Mouse (Mus musculus): Measurements from ENCODE around the gene Ank2. TPM values are rescaled to one million over a fixed set of nuclear protein-coding genes. Genes with fewer than 3 reads are reported as not detected.

Ank2 gene
- total and polyA plus RNA-seq, 3 experiments, result 96.1 to 290 (median 269) TPM

- H3K27me3 ChIP-seq (ENCODE audit: control insufficient read depth, insufficient read depth, low read length), result no peaks in the 10 kb centered on the region
Observed at GRCm38 (mm10) chr3:127320311-127320710, 178.8 kb downstream of the Ank2 start.

GRCm38 (mm10) chr3:127317641-127318040, 181.5 kb downstream of the Ank2 start:
- intact Hi-C loops (cut with DNase I), result loop anchor here (10.0 kb wide), 1 partner anchor 133 kb away; no protein-coding TSS in a partner anchor
- H3K27ac ChIP-seq, result no peak overlapping the region
- H3K36me3 ChIP-seq (ENCODE audit: control insufficient read depth, insufficient read depth, low read length), result no peaks in the 10 kb centered on the region
- no peaks in the 10 kb centered on the region for H3K27me3 ChIP-seq (ENCODE audit: control insufficient read depth, insufficient read depth, low read length)
- WGBS, result 89% methylated on average over 6 of the region's 6 CpGs
- H3K4me1 ChIP-seq (ENCODE audit: control insufficient read depth, insufficient read depth, low read length), result no peaks in the 10 kb centered on the region
- TF ChIP-seq CTCF (IDR thresholded peaks at IDR 0.05), result no peak
- no peak for TF ChIP-seq POLR2A (IDR thresholded peaks at IDR 0.05; ENCODE audit: insufficient read depth, low read depth, low read length)
- no peak for TF ChIP-seq EP300 (IDR thresholded peaks at IDR 0.05; ENCODE audit: insufficient read depth, low read depth, low read length)
- no peak for DNase-seq
- no peak overlapping the region for H3K9ac ChIP-seq (ENCODE audit: low read depth, low read length)
- no peaks in the 10 kb centered on the region for H3K79me2 ChIP-seq (replicated peaks; ENCODE audit: control insufficient read depth, insufficient read depth, low read length)
- no peak overlapping the region for H3K4me3 ChIP-seq

More at GRCm38 (mm10) chr3:127320311-127320710, 178.8 kb downstream of the Ank2 start:
- Histone ChIP-seq H3K27ac (no peak overlapping the region), H3K9ac (ENCODE audit: low read depth, low read length) (no peak overlapping the region), H3K36me3 (ENCODE audit: control insufficient read depth, insufficient read depth, low read length) (no peaks in the 10 kb centered on the region), H3K4me3 (no peak overlapping the region), H3K79me2 (replicated peaks; ENCODE audit: control insufficient read depth, insufficient read depth, low read length) (no peaks in the 10 kb centered on the region), H3K4me1 (ENCODE audit: control insufficient read depth, insufficient read depth, low read length) (no peaks in the 10 kb centered on the region; the same call in 1 of the 2 replicates)
- DNase-seq, result no peak
- intact Hi-C loops (cut with DNase I), result loop anchor here (5.0 kb wide), 1 partner anchor 232 kb away; the partner anchor contains the start of genes Larp7 and Zgrf1
- 75% methylated on average over 8 of the region's 8 CpGs for WGBS
- TF ChIP-seq CTCF (IDR thresholded peaks at IDR 0.05) (no peak), POLR2A (IDR thresholded peaks at IDR 0.05; ENCODE audit: insufficient read depth, low read depth, low read length) (no peak), EP300 (IDR thresholded peaks at IDR 0.05; ENCODE audit: insufficient read depth, low read depth, low read length) (no peak)

GRCm38 (mm10) chr3:127316717-127317116, 182.4 kb downstream of the Ank2 start:
- no peak overlapping the region for H3K9ac ChIP-seq (ENCODE audit: low read depth, low read length)
- no peaks in the 10 kb centered on the region for H3K79me2 ChIP-seq (replicated peaks; ENCODE audit: control insufficient read depth, insufficient read depth, low read length)
- 95% methylated on average over 2 of the region's 2 CpGs for WGBS
- no peak for DNase-seq
- intact Hi-C loops (cut with DNase I), result loop anchor here (10.0 kb wide), 1 partner anchor 132 kb away; no protein-coding TSS in a partner anchor
- no peak overlapping the region for H3K4me3 ChIP-seq
- H3K27me3 ChIP-seq (ENCODE audit: control insufficient read depth, insufficient read depth, low read length), result no peaks in the 10 kb centered on the region
- H3K36me3 ChIP-seq (ENCODE audit: control insufficient read depth, insufficient read depth, low read length), result no peaks in the 10 kb centered on the region
- no peak overlapping the region for H3K27ac ChIP-seq
- TF ChIP-seq CTCF (IDR thresholded peaks at IDR 0.05), result no peak
- TF ChIP-seq EP300 (IDR thresholded peaks at IDR 0.05; ENCODE audit: insufficient read depth, low read depth, low read length), result no peak
- no peak for TF ChIP-seq POLR2A (IDR thresholded peaks at IDR 0.05; ENCODE audit: insufficient read depth, low read depth, low read length)
- H3K4me1 ChIP-seq (ENCODE audit: control insufficient read depth, insufficient read depth, low read length), result no peaks in the 10 kb centered on the region

- Histone ChIP-seq H3K36me3 (ENCODE audit: control insufficient read depth, insufficient read depth, low read length) (no peaks in the 10 kb centered on the region), H3K79me2 (replicated peaks; ENCODE audit: control insufficient read depth, insufficient read depth, low read length) (no peaks in the 10 kb centered on the region), H3K4me1 (ENCODE audit: control insufficient read depth, insufficient read depth, low read length) (no peaks in the 10 kb centered on the region; the same call in 1 of the 2 replicates), H3K27me3 (ENCODE audit: control insufficient read depth, insufficient read depth, low read length) (no peaks in the 10 kb centered on the region), H3K9ac (ENCODE audit: low read depth, low read length) (no peak overlapping the region), H3K27ac (no peak overlapping the region), H3K4me3 (no peak overlapping the region)
- intact Hi-C loops (cut with DNase I), result loop anchor here (10.0 kb wide), 1 partner anchor 127 kb away; no protein-coding TSS in a partner anchor
- WGBS, result 62% methylated on average over 6 of the region's 6 CpGs
- no peak for TF ChIP-seq POLR2A (IDR thresholded peaks at IDR 0.05; ENCODE audit: insufficient read depth, low read depth, low read length)
- no peak for TF ChIP-seq EP300 (IDR thresholded peaks at IDR 0.05; ENCODE audit: insufficient read depth, low read depth, low read length)
- TF ChIP-seq CTCF (IDR thresholded peaks at IDR 0.05), result no peak
- no peak for DNase-seq
Observed at GRCm38 (mm10) chr3:127311521-127311920, 187.6 kb downstream of the Ank2 start.

- Histone ChIP-seq H3K9ac (ENCODE audit: low read depth, low read length) (no peak overlapping the region), H3K27me3 (ENCODE audit: control insufficient read depth, insufficient read depth, low read length) (no peaks in the 10 kb centered on the region), H3K4me3 (no peak overlapping the region), H3K4me1 (ENCODE audit: control insufficient read depth, insufficient read depth, low read length) (no peaks in the 10 kb centered on the region; the same call in 1 of the 2 replicates), H3K36me3 (ENCODE audit: control insufficient read depth, insufficient read depth, low read length) (no peaks in the 10 kb centered on the region), H3K79me2 (replicated peaks; ENCODE audit: control insufficient read depth, insufficient read depth, low read length) (no peaks in the 10 kb centered on the region), H3K27ac (no peak overlapping the region)
- DNase-seq, result no peak
- 75% methylated on average over 3 of the region's 3 CpGs for WGBS
- intact Hi-C loops (cut with DNase I), result loop anchor here (10.0 kb wide), 1 partner anchor 125 kb away; no protein-coding TSS in a partner anchor
- TF ChIP-seq CTCF (IDR thresholded peaks at IDR 0.05), result peak; percentile 64
- no peak for TF ChIP-seq POLR2A (IDR thresholded peaks at IDR 0.05; ENCODE audit: insufficient read depth, low read depth, low read length)
- TF ChIP-seq EP300 (IDR thresholded peaks at IDR 0.05; ENCODE audit: insufficient read depth, low read depth, low read length), result no peak
Observed at GRCm38 (mm10) chr3:127310079-127310478, 189.1 kb downstream of the Ank2 start.

GRCm38 (mm10) chr3:127303957-127304553, 195.1 kb downstream of the Ank2 start:
- no peaks in the 10 kb centered on the region for H3K79me2 ChIP-seq (replicated peaks; ENCODE audit: control insufficient read depth, insufficient read depth, low read length)
- no peaks in the 10 kb centered on the region for H3K4me1 ChIP-seq (ENCODE audit: control insufficient read depth, insufficient read depth, low read length)
- TF ChIP-seq CTCF (IDR thresholded peaks at IDR 0.05) (no peak), POLR2A (IDR thresholded peaks at IDR 0.05; ENCODE audit: insufficient read depth, low read depth, low read length) (no peak), EP300 (IDR thresholded peaks at IDR 0.05; ENCODE audit: insufficient read depth, low read depth, low read length) (no peak)
- no peak overlapping the region for H3K27ac ChIP-seq
- no peak for DNase-seq
- H3K9ac ChIP-seq (ENCODE audit: low read depth, low read length), result no peak overlapping the region
- H3K36me3 ChIP-seq (ENCODE audit: control insufficient read depth, insufficient read depth, low read length), result no peaks in the 10 kb centered on the region
- no peaks in the 10 kb centered on the region for H3K27me3 ChIP-seq (ENCODE audit: control insufficient read depth, insufficient read depth, low read length)
- intact Hi-C loops (cut with DNase I), result no loop called here
- no peak overlapping the region for H3K4me3 ChIP-seq
- 77% methylated on average over 6 of the region's 6 CpGs for WGBS

Data from heart, adult 2 months (tissue).